ENCODE assay signal across 8 mouse cellular contexts in the genomic region with DNA sequence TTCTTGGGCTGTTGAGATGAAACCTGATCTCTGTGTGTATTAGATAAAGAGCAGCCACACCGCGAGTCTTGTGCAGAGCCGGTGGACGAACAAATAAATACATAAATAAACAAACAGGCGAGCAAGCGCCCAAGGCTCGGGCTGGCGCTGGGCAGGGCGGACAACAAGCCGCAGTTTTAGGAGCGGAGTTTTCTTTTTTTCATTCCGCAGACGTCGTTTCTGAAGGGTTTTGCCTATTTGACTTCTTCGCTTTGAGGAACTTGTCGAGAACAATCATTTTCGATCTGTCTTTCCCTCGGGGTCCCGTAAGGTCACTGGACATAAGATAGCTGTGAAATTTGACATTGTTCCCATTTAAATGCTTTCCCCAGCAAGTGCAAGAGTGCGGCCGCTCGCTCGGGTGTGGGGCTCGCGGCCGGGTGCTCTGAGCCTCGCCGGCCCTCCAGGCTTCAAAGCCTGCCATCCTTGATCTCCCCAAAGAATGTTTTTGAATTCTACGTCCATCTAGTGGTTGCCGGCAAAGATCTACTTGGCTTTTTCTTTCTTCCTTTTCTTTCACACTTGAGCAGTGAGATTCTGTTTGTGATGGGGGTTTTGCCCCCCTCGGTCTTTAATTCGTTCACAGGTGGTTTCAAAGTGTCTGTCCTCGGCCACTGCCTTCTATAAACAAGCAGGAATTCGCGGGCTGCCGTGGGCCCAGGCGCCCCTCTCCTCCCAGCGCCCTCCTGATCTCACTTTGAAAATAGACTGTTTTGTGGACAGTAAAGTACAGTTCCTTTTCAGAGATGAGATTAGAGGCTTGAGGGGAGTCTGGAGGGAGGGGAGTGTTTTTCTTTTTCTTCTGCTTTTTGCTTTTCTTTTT. TPM values are rescaled to one million over a fixed set of nuclear protein-coding genes. Genes with fewer than 3 reads are reported as not detected.
DNase-seq lines count a peak whose midpoint lies in the region; ATAC-seq lines count a peak whose summit lies in the region.

No protein-coding gene starts in this region.

- H3K9me3 ChIP-seq in forebrain, embryonic 16.5 days (ENCODE audit: control insufficient read depth, low read length): no peaks in the 10 kb centered on the region
- no peaks in the 10 kb centered on the region; the same call in 1 of the 2 replicates for H3K9me3 ChIP-seq in limb, embryonic 13.5 days

- no peak for ATAC-seq in forebrain, embryonic 16.5 days
- no peak for ATAC-seq in limb, embryonic 13.5 days (ENCODE audit: low FRiP score, low read depth)
- no peak for ATAC-seq in cerebellum, adult (ENCODE audit: insufficient number of reproducible peaks, low FRiP score, low TSS enrichment)

- H3K27me3 ChIP-seq in forebrain, embryonic 16.5 days (replicated peaks; ENCODE audit: control insufficient read depth, insufficient read depth, low read length): peaks cover 16% of the 10 kb centered on the region
- peaks cover 58% of the 10 kb centered on the region for H3K27me3 ChIP-seq in limb, embryonic 13.5 days

- 1% methylated on average over 38 of the region's 38 CpGs for WGBS in forebrain, embryonic 16.5 days
- WGBS in limb, embryonic 13.5 days: under 1% methylated on average over 38 of the region's 38 CpGs

- no peak overlapping the region for H3K9ac ChIP-seq in forebrain, embryonic 16.5 days (replicated peaks; ENCODE audit: low read depth, low read length)
- H3K9ac ChIP-seq in limb, embryonic 13.5 days: peak overlapping the region; percentile 50

- peak overlapping the region; percentile 34 for H3K4me3 ChIP-seq in forebrain, embryonic 16.5 days (replicated peaks; ENCODE audit: low read length)
- H3K4me3 ChIP-seq in limb, embryonic 13.5 days: peak overlapping the region; percentile 42

- H3K4me2 ChIP-seq in forebrain, embryonic 16.5 days (ENCODE audit: low read length): peak overlapping the region; percentile 48
- peak overlapping the region; percentile 73 for H3K4me2 ChIP-seq in limb, embryonic 13.5 days (replicated peaks)

- H3K36me3 ChIP-seq in forebrain, embryonic 16.5 days (ENCODE audit: control insufficient read depth, insufficient read depth): no peaks in the 10 kb centered on the region
- no peaks in the 10 kb centered on the region for H3K36me3 ChIP-seq in limb, embryonic 13.5 days

- H3K27ac ChIP-seq in forebrain, embryonic 16.5 days (ENCODE audit: low read length): no peak overlapping the region
- no peak overlapping the region for H3K27ac ChIP-seq in limb, embryonic 13.5 days

- peak; percentile 8 for DNase-seq in cerebellum, adult 9-11 months
- DNase-seq in cerebellum, adult 9-10 months: no peak
- DNase-seq in Muller cell, postnatal 12 days (ENCODE audit: inconsistent ontology term): peak; percentile 59
- DNase-seq in neural tube, embryonic 10.5 days (ENCODE audit: extremely low spot score, low spot score): peak; percentile 53
- no peak for DNase-seq in right cerebral cortex, adult 18-20 months

- peaks cover 12% of the 10 kb centered on the region for H3K4me1 ChIP-seq in forebrain, embryonic 16.5 days (replicated peaks; ENCODE audit: control insufficient read depth, insufficient read depth, low read length)
- peaks cover 14% of the 10 kb centered on the region for H3K4me1 ChIP-seq in limb, embryonic 13.5 days

RNA-seq across cellular contexts. Expression of gene Fbxw4, which starts 15.8 kb away (rescaled TPM):
- 3.2 and 5.7 TPM in 2 replicates for polyA plus RNA-seq in forebrain, embryonic 16.5 days (2015; fragmentation: Nextera tagmentation; extraction: Ambion mirVana)
- polyA plus RNA-seq in limb, embryonic 13.5 days (2015; fragmentation: Nextera tagmentation; extraction: Ambion mirVana): 4.5 and 5.6 TPM in 2 replicates

Comparison
In these comparisons a context has a peak if more than half of its experiments do, and no peak if none do; other contexts are left out.
1. DNase-seq: peak in cerebellum, adult 9-11 months (single experiment), Muller cell, postnatal 12 days (single experiment) and neural tube, embryonic 10.5 days (single experiment); none in cerebellum, adult 9-10 months (single experiment) and right cerebral cortex, adult 18-20 months (single experiment).